Mouse (Mus musculus): ENCODE data around the gene Gm10097.

DNA sequence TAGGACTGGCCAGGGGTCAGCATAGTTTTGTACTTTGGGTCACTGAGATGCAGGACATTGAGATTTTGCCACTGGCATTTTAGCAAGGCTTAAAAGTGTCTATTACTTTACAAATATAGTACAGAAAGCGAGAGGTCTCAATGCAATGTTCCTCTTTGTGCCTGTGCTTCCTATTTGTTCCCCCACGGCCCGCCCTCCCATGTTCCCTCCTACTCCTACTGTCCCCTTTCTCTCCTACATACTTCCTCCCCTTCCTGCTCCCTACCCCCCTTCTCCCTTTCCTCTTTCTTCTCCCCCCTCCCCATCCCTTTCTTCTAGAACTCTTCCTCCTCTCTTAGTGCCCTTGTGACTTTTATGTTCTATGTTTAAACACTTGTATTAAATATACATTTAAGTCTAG is 12.1 kb upstream of the Gm10097 start:
- TF ChIP-seq CTCF (IDR thresholded peaks at IDR 0.05; ENCODE audit: low read depth, low read length) (no peak), POLR2A (IDR thresholded peaks at IDR 0.05; ENCODE audit: borderline replicate concordance, low read depth, low read length) (no peak)
